Mouse (Mus musculus) adrenal gland, adult 8-10 months (tissue): ENCODE results near the gene Allc. TPM values are rescaled to one million over a fixed set of nuclear protein-coding genes. Genes with fewer than 3 reads are reported as not detected.

Source experiments
- DNase-seq: peaks from one replicate; pipeline ENCODE4 v3.0.0; 2022
- total RNA-seq, 4 experiments: library from RNA; stranded (reverse); gene quantifications; 2 replicates each; pipeline ENCODE4 v1.2.4; 2022

The Allc gene
- not detected for total RNA-seq

DNA sequence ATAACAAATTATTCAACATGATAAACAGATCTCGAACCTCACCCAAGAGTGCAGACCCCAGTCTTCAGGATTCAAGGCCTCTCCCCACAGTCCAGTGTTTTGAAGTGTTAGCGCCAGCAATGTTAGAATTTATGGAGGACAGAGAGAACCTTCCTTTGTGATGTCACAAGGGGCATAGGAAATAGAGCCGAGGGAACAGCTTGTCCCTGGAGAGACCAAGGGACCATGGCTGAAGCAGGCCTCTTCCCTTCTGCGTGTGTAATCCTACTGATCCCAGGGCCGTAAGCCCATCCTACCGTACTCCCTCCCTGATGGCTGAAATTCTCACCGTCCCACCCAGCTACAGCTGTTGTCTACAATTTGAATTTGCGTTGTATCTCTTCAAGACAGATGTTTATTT is at the start of gene Allc:
Allc (minus strand) TSS at position 101 of the 400 bp plus-strand sequence.
- DNase-seq: no peak

- DNase-seq: no peak
Measured at GRCm38 (mm10) chr12:28628436-28628835, 46.1 kb upstream of the Allc start.

GRCm38 (mm10) chr12:28627092-28627491 is 44.8 kb upstream of the Allc start:
- no peak for DNase-seq

- DNase-seq: no peak
Measured at GRCm38 (mm10) chr12:28625407-28625806, 43.1 kb upstream of the Allc start.

GRCm38 (mm10) chr12:28624251-28624650 is 41.9 kb upstream of the Allc start:
- DNase-seq: no peak

DNA sequence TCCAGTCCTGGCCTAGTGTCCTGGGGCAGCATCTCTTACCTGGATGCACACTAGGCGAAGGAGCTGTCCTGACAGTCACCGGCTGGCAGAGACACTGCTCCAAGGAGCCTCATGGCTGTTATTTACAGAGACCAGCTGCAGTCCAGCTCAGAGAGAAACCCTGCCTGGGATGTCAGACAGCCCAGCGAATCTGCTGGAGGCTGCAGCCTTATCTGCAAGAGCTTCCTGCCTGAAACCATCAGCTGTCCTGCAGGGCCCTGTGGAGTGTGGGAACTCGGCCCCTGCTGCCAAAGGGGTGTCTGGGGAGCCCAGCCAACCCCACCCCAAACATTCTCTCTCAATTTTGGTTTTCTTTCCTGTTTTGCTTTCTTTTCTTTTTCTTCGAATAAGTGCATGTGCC is 40.9 kb upstream of the Allc start, which contains the start of gene Colec11:
Colec11 (minus strand) TSS at position 183 of the 400 bp plus-strand sequence.
- no peak for DNase-seq

DNA sequence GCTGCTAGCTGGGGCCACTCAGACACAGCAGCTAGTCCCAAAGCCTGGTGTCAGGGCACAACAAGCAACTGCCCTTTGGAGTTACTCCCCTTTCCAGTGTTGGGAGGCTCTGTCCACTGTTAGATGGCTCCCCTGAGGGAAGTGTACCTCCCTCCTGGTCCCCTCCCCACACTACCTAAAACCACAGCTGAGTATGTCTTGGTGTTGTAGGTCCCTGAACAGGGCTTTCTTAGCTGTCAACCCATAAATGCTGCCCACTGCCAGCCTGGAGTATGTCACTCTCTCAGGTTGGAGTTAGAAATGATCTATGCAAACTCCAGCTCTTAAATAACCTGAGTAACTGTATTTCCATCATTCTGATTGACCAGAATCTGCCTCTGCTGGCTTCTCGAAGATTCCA is 40.3 kb upstream of the Allc start:
- no peak for DNase-seq

- DNase-seq: no peak
Measured at GRCm38 (mm10) chr12:28622167-28622532, 39.8 kb upstream of the Allc start.

- no peak for DNase-seq
Measured at GRCm38 (mm10) chr12:28621451-28622166, 39.3 kb upstream of the Allc start.

DNA sequence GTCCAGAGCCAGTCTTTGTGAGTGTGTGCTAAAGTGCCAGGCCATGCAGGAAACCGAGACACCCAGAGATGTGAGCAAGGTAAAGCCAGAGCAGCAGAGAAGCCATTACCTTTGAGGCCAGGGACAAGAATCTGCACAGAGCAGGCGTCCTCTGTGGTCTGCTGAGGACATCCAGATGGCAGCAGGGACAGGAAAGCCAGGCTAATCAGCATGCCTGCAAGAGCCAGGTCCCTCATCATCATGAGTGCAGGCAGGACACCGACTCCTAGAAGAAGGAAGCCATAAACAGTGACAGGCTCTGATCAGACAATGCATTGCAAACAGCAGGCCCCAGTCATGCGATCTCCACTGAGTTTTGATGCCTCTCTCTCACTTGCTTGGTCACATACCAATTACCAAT is 35.0 kb upstream of the Allc start:
- no peak for DNase-seq

GRCm38 (mm10) chr12:28614401-28614800 is 32.1 kb upstream of the Allc start:
- DNase-seq: no peak

DNA sequence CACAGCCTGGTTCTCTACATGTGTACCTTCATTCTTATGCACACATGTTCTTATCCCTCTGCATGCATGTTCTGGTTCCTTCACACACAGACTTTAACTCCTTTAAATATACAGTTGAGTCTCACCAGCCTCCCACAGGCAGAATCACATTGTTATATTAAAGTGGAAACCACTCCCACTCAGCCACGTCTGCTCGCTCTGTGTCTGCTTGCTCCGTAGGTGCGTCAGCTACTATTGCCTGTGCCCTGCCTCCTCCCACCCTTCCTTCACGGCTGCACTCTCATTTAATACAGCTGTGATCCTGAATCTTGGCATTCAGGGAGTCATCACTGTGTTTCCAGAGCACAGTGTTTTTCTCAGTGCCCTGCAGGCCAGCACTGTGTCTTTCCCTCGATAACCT is 30.1 kb upstream of the Allc start:
- no peak for DNase-seq

GRCm38 (mm10) chr12:28607546-28608305 is 25.4 kb upstream of the Allc start:
- DNase-seq: no peak

GRCm38 (mm10) chr12:28603494-28603893 is 21.2 kb upstream of the Allc start:
- no peak for DNase-seq

DNA sequence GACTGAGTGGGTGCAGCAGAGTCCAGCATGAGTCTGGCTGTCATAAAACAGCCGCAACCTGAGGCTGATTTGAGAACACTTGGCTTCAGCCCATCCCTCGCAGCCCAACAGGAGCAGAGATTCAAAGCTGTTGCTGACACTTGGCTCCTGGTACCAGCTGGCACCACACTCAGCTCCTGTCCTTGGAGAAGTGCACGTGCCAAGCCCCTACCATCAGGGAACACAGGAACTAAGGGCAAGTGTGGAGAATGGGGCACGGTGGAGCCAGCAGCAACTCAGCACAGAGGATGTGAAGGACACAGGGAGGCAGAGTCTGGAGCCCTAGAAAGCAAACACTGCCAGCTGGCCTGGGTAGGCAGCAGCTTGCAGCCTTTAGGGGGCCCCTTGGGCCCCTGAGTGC is 19.9 kb upstream of the Allc start:
- peak; percentile 20 for DNase-seq

- no peak for DNase-seq
Measured at GRCm38 (mm10) chr12:28598526-28598991, 16.2 kb upstream of the Allc start.

- no peak for DNase-seq
Measured at GRCm38 (mm10) chr12:28598110-28598509, 15.8 kb upstream of the Allc start.

DNA sequence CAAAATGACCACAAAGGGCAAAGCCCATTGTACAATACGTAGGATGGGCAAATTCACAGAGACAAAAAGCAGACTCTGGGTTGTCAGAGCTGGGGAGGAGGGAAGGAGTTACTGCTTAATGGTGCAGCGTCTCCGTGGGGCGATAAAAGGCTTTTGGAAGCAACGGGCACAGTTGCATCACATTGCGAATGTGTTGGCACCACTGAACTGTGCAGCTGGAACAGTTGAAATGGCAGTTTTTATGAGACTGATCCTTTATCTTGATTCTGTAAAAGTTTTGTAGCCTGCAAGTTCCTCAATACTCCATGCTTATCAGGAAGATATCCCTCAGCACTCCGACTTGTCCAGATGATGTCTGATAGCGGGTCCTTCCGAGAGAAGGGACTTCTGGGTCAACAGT is 15.4 kb upstream of the Allc start:
- no peak for DNase-seq

DNA sequence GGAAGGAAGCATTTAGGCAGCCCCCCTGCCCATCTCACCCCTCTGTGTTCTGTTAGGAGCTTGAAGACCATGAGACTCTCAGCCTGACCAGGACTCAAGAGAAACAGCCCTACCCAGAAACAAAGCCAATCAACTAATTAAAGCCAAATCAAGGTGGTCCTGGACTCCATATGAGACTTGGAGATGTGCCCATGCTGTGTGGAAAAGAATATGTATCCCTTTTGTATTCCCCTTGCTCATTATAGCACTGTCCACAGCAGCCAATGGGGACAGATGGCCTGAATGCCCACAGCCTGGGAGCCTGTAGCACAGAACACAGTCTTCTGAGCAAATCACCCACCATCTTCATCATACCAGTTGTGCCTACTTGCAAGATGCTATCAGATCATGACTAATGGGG is 14.5 kb upstream of the Allc start:
- no peak for DNase-seq

- no peak for DNase-seq
Measured at GRCm38 (mm10) chr12:28590428-28590827, 8.1 kb upstream of the Allc start.

DNA sequence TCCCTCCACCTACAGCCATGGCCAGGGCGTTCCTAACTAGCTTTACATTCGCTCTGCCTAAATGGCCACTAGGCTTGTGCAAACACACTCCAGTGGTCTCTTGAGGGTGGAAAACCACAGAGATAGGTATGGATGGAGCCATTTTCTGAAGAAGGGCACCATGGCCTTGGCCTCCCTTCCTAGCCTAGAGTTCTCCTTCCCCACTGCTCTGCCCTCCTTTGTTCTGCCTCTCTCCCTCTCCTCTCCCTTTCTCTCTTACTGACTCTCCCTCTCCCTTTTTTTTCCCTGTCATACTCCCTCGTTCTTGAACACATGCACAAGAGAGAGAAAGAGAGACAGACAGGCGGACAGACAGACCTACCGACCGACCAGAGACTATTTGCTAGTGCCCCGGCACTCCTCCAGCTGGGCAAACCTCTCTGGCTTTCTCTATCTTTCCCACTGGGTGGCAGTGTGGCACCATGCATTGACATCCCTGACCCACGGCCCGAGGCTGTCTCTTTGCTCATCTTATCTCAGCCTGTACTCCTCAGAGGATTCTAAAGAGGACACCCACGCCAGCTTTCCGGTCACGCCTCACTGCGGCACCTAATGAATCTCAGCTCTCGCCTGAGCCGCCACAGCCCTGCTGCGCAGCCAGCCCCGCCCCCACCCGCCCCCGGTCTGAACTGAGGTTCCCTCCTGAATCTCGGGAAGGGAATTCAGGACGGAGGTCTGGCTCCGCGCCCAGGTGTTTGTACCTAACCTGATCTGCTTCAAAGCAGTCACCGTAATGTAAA is 7.0 kb upstream of the Allc start:
- DNase-seq: peak; percentile 74

GRCm38 (mm10) chr12:28587949-28588348 is 5.6 kb upstream of the Allc start:
- DNase-seq: no peak

DNA sequence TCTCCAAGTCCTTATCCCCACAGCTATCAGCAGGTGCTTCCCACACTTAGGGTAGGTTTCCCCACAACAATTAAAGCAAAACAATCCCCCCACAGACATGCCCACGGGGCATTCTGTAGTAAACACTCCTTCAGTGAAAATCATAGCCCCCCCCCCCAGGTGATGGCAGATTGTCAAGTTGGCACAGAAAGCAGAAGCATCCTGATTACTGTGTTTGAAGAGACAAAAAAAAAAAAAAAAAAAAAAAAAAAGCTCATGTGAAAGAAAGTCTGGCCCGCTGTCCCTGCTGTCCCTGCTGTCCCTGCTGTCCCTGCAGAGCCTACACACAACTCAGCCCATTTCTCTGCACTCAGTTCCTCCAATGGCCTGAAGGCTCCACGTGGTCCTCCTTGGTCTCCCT is 1.7 kb upstream of the Allc start:
- DNase-seq: no peak
